Mouse (Mus musculus) naive thymus-derived CD4-positive, alpha-beta T cell, adult 2 months (primary cell): ENCODE measurements around the gene Ipo8.

Experiments used
- DNase-seq: peaks from one replicate; pipeline ENCODE4 v3.0.0-alpha.2; 2011; ENCODE audit warnings: low read depth

Ipo8 gene

DNA sequence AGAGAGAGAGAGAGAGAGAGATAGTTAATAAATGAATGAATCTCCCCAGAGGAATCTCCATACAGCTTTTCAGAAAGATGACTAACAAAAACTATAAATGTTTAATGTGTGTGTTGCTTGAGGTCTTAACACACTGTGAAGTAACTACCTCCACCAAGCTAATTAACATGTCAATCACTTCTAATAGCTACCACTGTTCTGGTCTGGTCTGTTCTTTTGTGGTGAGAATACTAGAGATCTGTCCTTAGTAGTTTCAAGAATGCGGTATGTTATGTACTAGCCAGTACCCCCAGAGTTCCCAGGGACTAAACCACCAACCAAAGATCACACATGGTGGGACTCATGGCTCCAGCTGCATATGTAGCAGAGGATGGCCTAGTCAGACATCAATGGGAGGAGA is 74.7 kb downstream of the Ipo8 start:
- no peak for DNase-seq

DNA sequence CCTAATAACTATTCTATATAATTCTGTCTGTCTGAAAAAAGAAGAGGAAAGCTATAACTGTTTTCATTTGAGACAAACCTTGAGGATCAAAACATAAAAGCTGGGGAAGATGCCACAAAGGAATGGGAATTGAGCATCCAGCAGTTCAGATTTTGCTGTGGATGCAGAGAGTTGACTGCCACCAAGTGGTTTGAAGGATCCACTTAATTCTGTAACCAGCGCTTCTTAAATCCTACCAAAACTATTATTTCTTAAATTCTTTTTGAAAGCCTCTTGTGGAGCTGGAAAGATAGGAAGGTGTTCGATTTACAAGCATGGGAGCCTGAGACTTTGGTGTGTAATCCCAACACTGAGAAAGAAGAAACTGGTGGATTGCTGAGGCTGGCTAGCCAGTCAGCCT is 79.9 kb downstream of the Ipo8 start:
- no peak for DNase-seq

DNA sequence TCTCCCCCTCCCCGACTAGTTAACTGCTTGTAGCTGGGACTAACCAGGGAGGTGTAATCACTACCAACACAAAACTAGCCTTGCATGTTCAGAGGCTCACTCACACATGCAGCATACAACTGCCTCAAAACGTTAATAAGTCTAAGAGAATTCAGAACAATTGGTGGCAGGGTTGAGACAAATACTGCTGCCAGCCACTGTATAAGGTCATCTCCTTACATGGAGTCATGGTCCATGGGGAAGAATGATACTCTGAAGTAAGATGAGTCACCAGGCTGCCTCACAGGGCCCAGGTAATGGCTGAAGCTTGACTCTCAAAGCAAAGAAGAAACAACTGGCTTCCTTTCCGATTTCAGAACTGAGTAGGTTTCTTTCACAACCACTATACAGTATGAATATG is 81.1 kb downstream of the Ipo8 start:
- no peak for DNase-seq

DNA sequence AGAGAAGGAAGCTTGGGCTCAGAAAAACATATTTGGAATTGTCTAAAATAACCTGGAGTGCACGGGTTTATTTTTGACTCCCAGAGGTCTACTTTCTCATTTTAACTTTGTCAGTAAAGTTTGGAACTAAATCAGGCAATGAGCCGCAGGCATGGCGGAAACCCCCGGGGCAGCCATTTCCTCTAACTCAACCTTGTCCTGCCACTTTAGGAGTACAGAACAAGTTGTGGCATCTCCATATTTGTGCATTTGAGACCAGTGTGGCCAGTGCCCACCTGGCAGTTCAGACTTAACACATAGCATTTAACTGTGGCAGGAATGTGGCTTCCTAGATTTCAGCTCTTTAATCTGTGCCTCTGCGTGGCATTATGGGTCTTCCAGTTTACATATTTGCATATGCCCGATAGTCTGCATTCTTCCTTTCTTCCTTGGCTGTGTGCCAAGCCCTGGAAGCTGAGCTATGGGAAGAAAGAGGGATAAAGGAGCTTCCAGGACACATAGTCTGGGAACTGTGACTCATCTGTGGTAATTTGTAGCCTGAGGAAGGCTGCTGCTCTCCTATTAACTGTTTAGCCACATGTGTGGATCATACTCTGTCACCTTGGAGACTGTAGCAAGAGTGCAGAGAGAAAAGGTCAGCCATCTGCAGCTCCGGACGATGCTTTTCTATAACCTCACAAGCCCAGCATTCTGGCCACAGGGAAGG is 90.6 kb downstream of the Ipo8 start:
- DNase-seq, result no peak

DNA sequence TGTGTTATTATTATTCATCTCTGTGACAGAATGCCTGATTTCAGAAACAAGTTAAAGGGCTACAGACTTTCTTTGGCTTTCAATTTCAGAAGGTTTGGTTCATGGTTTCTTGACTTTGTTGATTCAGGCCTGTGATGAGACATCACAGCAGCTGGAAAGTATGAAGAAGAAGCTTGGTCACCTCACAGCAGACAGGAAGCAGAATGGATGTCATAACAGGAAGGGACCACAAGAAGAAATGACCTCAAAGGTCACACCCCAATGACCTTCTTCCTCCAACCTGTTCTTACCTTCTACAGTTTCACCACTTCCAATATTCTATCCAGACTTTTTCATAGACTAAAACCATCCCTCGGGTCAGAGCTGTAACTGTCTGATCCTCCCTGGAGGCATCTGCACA is 94.9 kb downstream of the Ipo8 start:
- DNase-seq, result no peak

DNA sequence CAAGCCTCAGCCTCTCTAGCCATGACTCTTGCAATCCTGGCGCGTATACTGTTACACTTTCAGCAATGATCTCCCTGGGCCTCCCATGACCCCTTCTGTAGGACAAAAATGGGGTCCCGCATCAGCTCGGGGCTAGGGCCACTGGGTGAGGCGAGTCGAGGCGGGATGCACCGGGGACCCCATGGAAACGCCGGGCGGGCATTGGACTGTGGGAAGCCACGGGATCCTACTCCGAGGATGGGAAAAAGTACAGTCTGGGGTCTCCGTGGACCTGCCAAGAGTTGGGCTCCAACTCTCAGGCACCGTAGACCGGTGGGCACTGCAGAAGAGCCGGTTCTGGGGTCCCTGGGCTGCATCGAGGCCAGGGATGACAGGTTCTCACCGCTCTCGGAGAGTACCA is 97.3 kb downstream of the Ipo8 start:
- no peak for DNase-seq

DNA sequence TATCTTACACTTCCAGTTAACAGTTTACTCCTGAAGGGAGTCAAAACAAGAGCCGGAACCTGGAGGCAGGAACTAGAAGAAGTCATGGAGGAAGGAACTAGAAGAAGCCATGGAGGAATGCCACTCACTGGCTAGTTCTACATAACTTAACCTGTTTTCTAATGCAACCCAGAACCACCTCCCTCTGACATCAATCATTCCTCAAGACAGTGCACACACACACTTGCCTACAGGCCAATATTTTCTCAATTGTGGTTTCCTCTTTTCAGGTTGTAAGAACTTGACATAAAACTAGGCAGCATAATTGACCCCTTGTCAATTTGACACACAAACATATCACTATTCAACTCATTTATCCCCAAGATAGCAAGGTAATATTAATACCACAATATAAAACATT is 98.3 kb downstream of the Ipo8 start:
- DNase-seq, result no peak

DNA sequence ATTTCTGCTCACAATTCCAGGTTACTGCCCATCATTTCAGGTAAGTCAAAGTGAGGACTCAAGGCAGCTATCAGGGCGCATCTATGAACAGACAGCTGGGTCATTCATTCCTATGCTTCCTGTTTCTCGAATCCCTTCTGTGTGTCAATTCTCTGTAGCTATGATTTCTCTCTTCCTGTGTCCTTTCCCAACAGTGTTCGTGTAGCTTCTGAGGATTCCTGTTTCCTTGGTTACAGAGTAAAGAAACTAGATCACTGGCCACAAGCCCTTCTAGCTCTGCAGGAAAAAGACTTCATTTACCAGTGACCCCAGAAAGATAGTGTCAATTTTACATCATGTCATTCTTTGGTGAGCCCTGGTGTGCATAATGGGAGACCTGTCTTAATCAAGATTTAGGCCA is 102.7 kb downstream of the Ipo8 start:
- DNase-seq, result no peak

DNA sequence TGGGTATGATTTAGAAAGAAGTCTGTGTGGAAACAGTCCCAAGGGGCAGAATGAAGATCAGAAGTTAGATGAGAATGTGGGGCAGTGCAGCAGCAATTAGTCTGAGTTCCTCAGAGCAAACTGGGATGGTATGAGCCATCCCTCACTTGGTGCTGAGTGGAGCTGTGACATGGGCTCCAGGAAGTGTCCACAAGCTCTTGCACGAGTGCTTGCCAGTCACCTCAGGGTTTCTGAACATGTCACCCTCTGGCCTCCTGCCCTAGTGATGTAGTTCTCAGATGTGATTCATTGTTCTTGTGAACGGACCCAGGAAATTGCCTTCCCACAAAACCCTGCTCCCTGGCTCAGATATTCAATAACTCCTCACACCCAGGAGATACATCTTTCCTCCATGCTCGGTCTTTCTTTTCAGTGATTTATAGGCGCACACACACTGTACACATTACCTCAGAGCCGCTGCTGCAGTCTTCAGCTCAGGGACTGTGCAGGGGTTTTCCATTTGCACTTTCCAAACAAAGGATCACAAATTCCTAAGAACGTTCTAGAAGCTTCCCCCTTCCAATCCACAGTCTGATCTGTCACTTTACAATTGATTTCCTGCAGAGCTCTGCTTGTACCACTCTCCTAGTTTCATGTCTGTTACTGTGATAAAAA is 103.3 kb downstream of the Ipo8 start:
- no peak for DNase-seq

DNA sequence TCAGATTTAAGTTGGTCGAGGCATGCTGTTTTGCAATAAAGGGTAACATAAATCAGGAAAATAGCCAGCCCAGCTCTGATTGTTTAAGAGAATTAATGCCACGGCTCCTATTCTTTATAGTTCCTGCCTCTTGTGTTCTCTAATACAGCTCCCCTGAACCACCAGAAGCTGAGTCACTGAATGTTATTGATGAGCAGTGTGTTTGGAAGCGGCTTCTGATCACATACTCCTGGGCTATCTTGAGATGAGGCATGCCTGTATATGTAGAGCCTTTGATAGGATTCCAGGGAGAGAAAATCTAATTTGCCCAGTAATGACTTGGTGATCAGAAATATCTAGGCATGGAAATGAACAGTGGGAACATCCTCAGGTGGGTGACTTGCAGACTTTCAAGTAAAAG is 106.8 kb downstream of the Ipo8 start:
- no peak for DNase-seq
